Mouse (Mus musculus) liver, adult (tissue): ENCODE measurements around the gene Olfr311.

ENCODE experiments used
- GATA4 ChIP-seq: IDR thresholded peaks from 2 replicates; pipeline ENCODE4 v1.6.1; 2014; ENCODE audit warnings: mild to moderate bottlenecking, low read length; ENCODE audit not compliant: insufficient replicate concordance

Gene Olfr311

DNA sequence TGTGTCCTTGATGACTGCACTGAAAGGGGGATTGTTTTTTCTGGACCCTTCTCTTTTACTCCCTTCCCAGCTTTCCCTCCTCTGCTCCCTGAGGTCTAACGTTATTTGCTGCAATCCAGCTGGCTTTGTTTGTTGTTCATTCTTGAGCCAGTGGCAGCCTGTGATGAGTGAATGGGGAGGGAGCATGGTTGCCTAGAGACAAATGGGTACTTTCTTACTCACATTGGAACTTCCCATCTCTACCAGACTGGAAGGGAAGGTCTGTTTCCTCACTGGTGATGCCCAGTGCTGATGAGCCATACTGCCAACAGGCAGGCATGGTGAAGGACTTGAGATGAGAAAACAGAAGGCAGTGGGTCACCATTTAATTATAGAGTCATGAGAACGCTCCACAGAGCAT is 10.7 kb downstream of the Olfr311 start:
- TF ChIP-seq GATA4 = no peak

DNA sequence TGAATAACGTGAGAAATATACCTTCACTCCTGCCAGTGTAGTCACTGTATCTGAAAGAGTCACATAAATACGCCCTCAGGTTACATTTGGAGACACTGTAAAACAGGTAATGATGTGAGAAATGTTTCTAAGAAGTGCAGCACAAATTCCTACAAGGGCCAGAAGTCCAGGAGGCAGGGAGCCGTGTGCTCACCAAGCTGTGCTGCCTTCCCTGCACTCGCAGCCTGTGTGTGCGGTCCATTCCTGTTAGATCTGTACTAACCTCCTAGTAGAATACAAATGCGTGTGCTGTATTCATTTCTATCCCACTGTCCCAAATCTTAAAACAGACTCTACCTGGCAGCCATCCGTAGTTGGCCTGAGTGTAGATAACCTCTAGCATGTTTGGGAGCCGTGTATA is 21.7 kb downstream of the Olfr311 start:
- no peak for TF ChIP-seq GATA4

DNA sequence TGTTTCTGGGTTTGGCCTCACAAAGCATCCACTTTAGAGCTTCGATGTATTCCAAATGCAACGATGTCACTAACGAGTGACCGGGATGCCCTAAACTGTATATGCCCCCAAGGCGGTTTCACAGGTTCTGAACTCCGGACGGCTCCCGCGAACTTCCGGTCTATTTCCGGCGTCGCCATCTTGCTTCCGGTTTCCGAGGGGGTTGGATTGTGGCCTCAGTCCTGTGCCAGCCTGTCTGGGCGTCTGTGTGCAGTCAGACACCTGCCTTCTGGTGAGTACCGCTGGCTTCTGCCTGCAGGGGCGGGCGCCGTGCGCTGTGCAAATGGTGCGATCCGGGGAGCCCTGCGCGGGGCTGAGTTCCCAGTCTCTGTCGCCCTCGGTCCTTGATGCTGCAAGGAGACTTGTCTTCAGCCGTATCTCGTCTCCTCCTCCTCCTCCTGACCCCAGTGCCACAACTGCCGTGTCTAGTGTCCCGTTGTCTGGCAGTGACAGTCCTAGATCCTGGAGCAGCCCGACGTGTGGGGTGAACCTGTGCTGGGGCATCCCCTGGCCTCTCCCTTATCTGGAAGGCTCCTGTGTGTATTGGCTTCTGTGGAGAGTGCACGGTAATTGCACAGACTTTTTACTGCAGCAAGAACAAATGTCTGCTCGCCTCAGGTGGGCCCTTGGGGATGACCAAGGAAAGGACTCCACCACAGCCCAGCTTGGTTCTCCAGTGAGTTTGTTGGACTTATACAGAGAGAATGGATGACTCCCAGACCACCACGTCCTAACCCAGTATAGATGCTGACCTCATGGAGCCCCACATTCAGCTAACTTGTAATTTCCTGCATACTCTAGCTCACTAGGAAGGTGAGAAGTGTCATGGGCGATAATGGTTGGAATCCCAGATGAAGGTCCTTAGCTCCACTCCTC is 28.2 kb downstream of the Olfr311 start, which contains the start of gene 2810021J22Rik:
Gene 2810021J22Rik, plus strand, starts transcription at position 178 of the 915 bp plus-strand sequence.
- TF ChIP-seq GATA4 = no peak

DNA sequence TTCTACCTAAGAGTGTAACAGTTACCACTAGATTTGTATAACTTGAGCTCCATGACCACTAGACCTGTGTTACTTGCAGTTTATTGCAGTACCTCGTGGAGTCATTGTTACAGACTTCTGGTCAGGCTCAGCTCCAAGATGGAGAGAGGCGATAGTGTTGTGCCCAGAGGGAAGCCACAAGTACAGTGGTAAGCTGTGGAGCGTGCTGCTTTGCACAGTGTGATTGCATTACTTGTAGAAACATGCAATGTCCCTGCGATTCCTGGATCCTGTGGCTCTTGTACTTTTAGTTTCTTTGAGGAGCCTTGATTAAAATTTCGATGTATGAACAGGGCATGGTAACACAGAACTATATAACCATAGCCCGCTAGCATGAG is 28.9 kb downstream of the Olfr311 start:
- TF ChIP-seq GATA4 = no peak

DNA sequence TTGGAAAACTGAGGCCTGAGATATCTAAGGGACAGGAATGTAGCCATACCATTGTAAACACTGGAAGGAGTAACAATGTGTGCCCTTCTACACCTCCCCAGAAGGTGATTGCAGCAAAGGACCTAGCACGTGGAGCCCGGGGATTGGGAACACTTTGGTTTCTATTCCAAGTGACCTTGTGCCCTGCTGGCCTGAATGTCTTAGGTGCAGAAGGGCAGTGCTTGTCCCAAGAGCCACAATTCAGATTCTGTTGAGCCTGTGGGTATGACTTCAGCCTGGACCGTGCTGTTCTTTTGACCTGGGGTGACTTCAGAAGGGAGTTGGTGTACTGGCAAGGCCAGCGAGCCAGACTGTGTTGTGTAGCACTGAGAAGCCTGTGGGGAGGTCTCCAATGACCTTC is 31.9 kb downstream of the Olfr311 start:
- no peak for TF ChIP-seq GATA4

DNA sequence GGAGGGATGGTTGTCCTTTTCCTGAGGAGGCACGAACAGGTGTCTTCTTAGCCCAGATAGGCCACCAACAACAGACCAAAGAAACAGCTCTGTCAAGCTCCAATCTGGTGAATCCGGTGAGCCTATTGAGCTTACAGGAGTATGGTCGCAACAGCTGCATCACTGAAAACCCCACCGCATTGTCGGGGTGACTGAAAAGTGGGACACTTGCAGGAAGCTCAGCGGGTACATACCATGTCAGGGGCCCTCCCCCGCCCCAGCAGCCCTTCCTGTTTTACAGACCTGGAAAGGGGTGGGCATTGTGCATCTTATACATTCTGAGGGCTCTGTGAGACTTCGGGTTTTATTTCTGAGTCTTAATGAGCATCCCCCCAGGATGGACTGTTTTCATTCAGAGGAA is 44.7 kb downstream of the Olfr311 start:
- TF ChIP-seq GATA4 = no peak

DNA sequence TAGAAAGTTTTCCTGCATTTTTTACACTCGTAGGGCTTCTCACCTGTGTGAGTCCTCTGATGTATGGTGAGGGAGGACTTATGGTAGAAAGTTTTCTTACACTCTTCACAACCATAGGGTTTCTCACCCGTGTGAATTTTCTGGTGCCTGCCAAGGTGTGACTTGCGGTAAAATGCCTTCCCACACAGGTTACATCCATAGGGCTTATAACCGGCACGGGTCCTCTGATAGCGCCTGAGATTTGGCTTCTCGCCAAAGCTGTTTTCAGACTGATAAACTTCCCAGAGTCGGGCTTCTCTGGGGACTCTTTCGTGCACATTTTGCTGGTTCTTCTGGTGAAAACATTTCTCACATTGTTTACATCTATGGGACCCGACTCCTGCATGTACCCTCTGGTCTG is 51.5 kb downstream of the Olfr311 start:
- TF ChIP-seq GATA4 = no peak
